Mouse (Mus musculus) frontal cortex, postnatal 14 days (tissue): ENCODE data around the gene Wdr12.
"Not testable (repeated sequence)": the region's sequence is repeated elsewhere in the genome, so short reads cannot be mapped to it uniquely, and the experiment has no call there.

Experiments
- DNase-seq, 2 experiments: peaks; one replicate each; pipeline ENCODE4 v3.0.0; 2022; ENCODE audit warnings: low spot score in 2 of 2

Wdr12 gene

GRCm38 (mm10) chr1:60098024-60098781 lies at the start of gene Wdr12, which contains the start of gene Carf:
TSS of gene Wdr12 (minus strand) at chr1:60098645.
TSS of gene Carf (plus strand) at chr1:60098247.
- DNase-seq = peak; percentile 94 to 97

- no peak for DNase-seq
Measured at GRCm38 (mm10) chr1:60137346-60137745, 38.9 kb upstream of the Wdr12 start.

GRCm38 (mm10) chr1:60117721-60118455 lies 19.4 kb upstream of the Wdr12 start:
- DNase-seq = no peak

GRCm38 (mm10) chr1:60104582-60104981 lies 6.1 kb upstream of the Wdr12 start:
- DNase-seq = no peak

GRCm38 (mm10) chr1:60098839-60099238 lies 394 bp upstream of the Wdr12 start:
- DNase-seq = no peak

- DNase-seq = peak; percentile 56 to 61
Measured at GRCm38 (mm10) chr1:60097277-60098023, 995 bp downstream of the Wdr12 start.

- DNase-seq = no peak
Measured at GRCm38 (mm10) chr1:60096572-60097276, 1.7 kb downstream of the Wdr12 start.

GRCm38 (mm10) chr1:60076411-60076810 lies 22.0 kb downstream of the Wdr12 start:
- no peak for DNase-seq

GRCm38 (mm10) chr1:60075590-60075989 lies 22.9 kb downstream of the Wdr12 start:
- DNase-seq = no peak

- DNase-seq = no peak
Measured at GRCm38 (mm10) chr1:60074935-60075334, 23.5 kb downstream of the Wdr12 start.

- DNase-seq = not testable (repeated sequence)
Measured at GRCm38 (mm10) chr1:60070725-60071124, 27.7 kb downstream of the Wdr12 start.

- no peak for DNase-seq
Measured at GRCm38 (mm10) chr1:60056310-60056709, 42.1 kb downstream of the Wdr12 start.

- DNase-seq = no peak
Measured at GRCm38 (mm10) chr1:60054659-60055058, 43.8 kb downstream of the Wdr12 start.

GRCm38 (mm10) chr1:60047481-60047880 lies 51.0 kb downstream of the Wdr12 start:
- not testable (repeated sequence) for DNase-seq

GRCm38 (mm10) chr1:60044595-60044994 lies 53.9 kb downstream of the Wdr12 start:
- no peak for DNase-seq

- DNase-seq = peak in 1 of 2 experiments; percentile 20
Measured at GRCm38 (mm10) chr1:60042796-60043469, 55.5 kb downstream of the Wdr12 start, which contains the start of gene Ica1l. TSS of gene Ica1l (minus strand) at chr1:60043184.

- peak in 1 of 2 experiments; percentile 12 for DNase-seq
Measured at GRCm38 (mm10) chr1:60042398-60042795, 56.0 kb downstream of the Wdr12 start.

- no peak for DNase-seq
Measured at GRCm38 (mm10) chr1:60035044-60035443, 63.4 kb downstream of the Wdr12 start.
